Comparison of ENCODE assay signal across 21 mouse cellular contexts in genomic region chr6:71131038-71131437, GRCm38 (mm10).
"Had no signal": no experiment of that assay in that cellular context is flagged by ENCODE, and none has a peak within 500 bp of the region (broad histone marks: within the 10 kb centered on the region; RNA-seq: fewer than 3 reads in every experiment).

No protein-coding gene starts in this region.

- H3K27me3 ChIP-seq: hindbrain, embryonic 12.5 days; intestine, embryonic 15.5 days; limb, embryonic 12.5 days had no signal

- H3K9me3 ChIP-seq: heart, embryonic 10.5 days; heart, embryonic 12.5 days; hindbrain, embryonic 10.5 days; hindbrain, embryonic 12.5 days; intestine, embryonic 15.5 days; limb, embryonic 10.5 days; limb, embryonic 12.5 days had no signal

- H3K36me3 ChIP-seq: heart, embryonic 10.5 days; heart, embryonic 12.5 days; hindbrain, embryonic 10.5 days; hindbrain, embryonic 12.5 days; intestine, embryonic 15.5 days; limb, embryonic 10.5 days; limb, embryonic 12.5 days had no signal

- ATAC-seq: forebrain, embryonic 16.5 days; hindbrain, embryonic 16.5 days; inflammation-experienced regulatory T-cells, adult 6 months; intestine, embryonic 15.5 days had no signal

- DNase-seq: gastrocnemius, adult 2 months; gastrocnemius, postnatal 10 days; gastrocnemius, postnatal 25 days; heart, adult 18-20 months; heart, postnatal 10 days; heart, postnatal 4 days had no signal

- H3K9ac ChIP-seq: heart, embryonic 12.5 days; hindbrain, embryonic 12.5 days; hindbrain, embryonic 14.5 days; intestine, embryonic 15.5 days; limb, embryonic 12.5 days; liver, embryonic 14.5 days had no signal

- H3K4me3 ChIP-seq: gastrocnemius, adult 2 months; heart, embryonic 10.5 days; heart, embryonic 12.5 days; hindbrain, embryonic 10.5 days; hindbrain, embryonic 12.5 days; intestine, embryonic 15.5 days; layer of hippocampus, adult 2 months; left cerebral cortex, adult 2 months; limb, embryonic 10.5 days; limb, embryonic 12.5 days had no signal

- H3K27ac ChIP-seq: gastrocnemius, adult 2 months; heart, embryonic 10.5 days; hindbrain, embryonic 10.5 days; hindbrain, embryonic 12.5 days; hindbrain, embryonic 14.5 days; intestine, embryonic 15.5 days; layer of hippocampus, adult 2 months; left cerebral cortex, adult 2 months; limb, embryonic 10.5 days; limb, embryonic 12.5 days; liver, embryonic 14.5 days had no signal

- H3K4me2 ChIP-seq: heart, embryonic 12.5 days; hindbrain, embryonic 12.5 days; hindbrain, embryonic 14.5 days; intestine, embryonic 15.5 days; limb, embryonic 12.5 days; liver, embryonic 11.5 days had no signal

- H3K4me1 ChIP-seq: heart, embryonic 12.5 days; hindbrain, embryonic 12.5 days; intestine, embryonic 15.5 days; limb, embryonic 10.5 days; limb, embryonic 12.5 days had no signal
